Mouse (Mus musculus): Measurements from ENCODE around the gene Fcgr3.
"Not testable (repeated sequence)": the region's sequence is repeated elsewhere in the genome, so short reads cannot be mapped to it uniquely, and the experiment has no call there.

- not testable (repeated sequence) for TF ChIP-seq TCF12 (IDR thresholded peaks at IDR 0.05; ENCODE audit: low read depth, low read length); CTCF (conservative IDR thresholded peaks at IDR 0.05 in 1 of 2, IDR thresholded peaks at IDR 0.05 in 1 of 2; ENCODE audit: low read depth in 2 of 2, low read length in 2 of 2); JUND (conservative IDR thresholded peaks at IDR 0.05; ENCODE audit: low read depth, low read length); E2F4 (IDR thresholded peaks at IDR 0.05; ENCODE audit: insufficient replicate concordance, low read depth, low read length); MEF2A (IDR thresholded peaks at IDR 0.05; ENCODE audit: borderline replicate concordance, low read depth, low read length); USF1 (IDR thresholded peaks at IDR 0.05; ENCODE audit: low read depth, low read length); RCOR1 (conservative IDR thresholded peaks at IDR 0.05; ENCODE audit: low read depth, low read length); KAT2A (IDR thresholded peaks at IDR 0.05; ENCODE audit: insufficient replicate concordance, low read length)
Observed at GRCm38 (mm10) chr1:171065768-171066167, 1.0 kb upstream of the Fcgr3 start.

Data from CH12.LX (cell line).